Mouse (Mus musculus): ENCODE results near the gene Flt3l. TPM values are rescaled to one million over a fixed set of nuclear protein-coding genes. Genes with fewer than 3 reads are reported as not detected.

Gene Flt3l
- polyA plus RNA-seq (2012; rRNA removed) = 4.8 and 5.5 TPM in 2 replicates

DNA sequence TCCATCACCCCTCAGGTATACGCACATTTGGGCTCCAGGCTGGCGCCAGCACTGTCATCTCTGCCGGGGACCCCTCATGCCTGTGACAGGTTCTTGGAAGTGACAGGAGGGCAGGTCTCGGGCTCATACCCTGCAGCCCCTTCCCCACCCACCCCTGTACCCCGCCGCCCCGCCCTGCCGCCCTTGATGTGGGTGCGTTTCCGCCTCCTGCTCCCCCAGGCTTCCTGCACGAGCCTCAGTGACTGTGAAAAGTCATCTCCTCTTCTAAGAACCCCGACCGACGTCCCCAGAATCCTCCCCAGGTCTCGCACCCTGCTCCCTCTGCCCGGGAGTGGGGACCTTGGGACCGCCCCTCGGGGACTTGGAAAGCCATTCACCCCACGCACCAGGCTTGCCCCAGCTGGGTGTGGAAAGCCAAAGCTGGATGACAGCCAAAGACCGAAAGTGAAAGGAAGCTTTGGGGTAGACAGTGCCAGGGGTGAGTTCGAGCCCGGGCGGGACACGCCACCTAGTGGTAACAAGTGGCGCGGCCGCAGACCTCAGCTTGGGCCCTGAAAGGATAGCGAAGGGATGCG, at the start of gene Flt3l, which contains the start of gene Gm45713:
Gene Flt3l, minus strand, starts transcription at position 440 of the 575 bp plus-strand sequence.
Gene Gm45713, minus strand, starts transcription at position 239 of the 575 bp plus-strand sequence.

DNA sequence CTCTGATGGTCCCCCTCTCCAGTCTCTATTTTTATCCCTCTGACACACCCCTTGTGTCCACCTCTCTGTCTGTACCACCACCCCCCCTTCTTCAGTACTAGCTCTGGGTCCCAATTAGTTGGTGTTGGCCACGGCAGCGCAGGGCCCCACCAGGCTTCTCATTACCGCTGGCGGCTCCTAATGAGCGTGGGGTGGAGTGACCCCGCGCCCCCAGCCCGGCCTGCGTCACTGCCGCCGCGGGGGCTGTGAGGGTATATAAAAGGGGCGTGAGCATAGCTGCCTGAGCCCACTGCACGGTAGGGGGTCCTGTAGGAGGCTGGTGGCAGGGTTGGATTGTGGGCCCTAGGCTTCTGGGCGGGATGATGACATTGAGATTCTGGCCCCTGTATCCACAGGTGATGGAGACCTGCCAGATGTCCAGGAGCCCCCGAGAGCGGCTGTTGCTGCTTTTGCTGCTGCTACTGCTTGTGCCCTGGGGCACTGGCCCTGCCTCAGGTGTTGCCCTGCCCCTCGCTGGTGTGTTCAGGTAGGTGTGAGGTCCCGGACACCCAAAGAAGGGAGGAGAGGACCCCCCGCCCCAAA, 44.8 kb upstream of the Flt3l start, which contains the start of gene Pth2:
Gene Pth2, plus strand, starts transcription at position 100 of the 582 bp plus-strand sequence.

DNA sequence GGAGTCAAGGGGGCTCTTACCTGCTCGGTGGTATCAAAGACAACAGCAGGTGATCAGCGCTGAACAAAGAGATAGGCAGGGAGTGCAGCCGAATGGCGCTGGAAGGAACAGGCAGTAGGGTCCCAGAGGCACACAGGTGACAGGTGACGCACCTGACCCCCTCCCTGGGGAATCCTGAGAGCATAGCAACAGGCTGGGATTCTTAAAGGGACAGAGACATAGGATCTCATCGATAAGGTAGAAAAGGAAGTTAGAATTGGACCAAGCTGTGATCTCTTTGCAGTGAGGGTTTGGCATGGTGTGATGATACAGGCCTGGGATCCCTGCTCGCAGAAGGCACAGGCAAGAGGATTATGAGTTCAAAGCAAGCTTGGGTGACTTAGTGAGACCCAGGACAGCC, 43.2 kb upstream of the Flt3l start, which contains the start of gene Gfy:
Gene Gfy, minus strand, starts transcription at position 101 of the 400 bp plus-strand sequence.

DNA sequence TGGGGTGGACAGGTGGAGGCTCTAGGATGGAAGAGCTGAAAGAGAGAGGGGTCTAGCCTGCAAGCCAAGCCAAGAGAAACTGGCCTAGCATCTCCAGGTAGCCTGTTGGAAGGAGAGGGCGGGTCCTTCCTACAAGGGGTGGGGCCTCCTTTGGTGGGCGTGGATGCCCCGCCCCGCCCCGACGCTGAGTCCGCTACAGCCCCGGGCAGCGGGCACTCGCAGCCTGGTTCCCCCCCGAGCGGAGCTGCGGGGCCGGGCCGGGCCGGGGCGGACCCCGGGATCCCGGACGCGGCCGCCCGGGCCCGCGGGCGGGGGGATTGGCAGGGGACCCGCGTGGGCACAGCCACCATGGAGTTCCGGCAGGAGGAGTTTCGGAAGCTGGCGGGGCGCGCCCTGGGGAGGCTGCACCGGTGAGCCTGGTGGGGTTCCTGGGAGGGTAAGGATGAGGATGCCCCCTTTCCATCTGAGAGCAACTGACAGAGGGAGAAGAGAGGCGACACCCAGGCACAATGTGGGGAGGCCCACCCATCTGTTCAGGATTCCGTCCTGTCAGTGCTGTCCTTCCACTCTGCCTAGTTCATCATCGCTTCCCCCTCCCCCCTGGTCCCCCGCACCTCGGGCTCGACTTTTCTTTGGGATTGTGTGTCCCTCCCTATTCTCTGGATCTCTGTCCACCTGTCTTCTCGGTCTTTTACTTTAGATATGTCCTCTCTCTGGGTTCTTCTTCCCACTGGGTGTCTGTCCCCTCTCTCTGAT, 27.7 kb upstream of the Flt3l start, which contains the start of gene Slc17a7:
Gene Slc17a7, plus strand, starts transcription at position 215 of the 756 bp plus-strand sequence.

DNA sequence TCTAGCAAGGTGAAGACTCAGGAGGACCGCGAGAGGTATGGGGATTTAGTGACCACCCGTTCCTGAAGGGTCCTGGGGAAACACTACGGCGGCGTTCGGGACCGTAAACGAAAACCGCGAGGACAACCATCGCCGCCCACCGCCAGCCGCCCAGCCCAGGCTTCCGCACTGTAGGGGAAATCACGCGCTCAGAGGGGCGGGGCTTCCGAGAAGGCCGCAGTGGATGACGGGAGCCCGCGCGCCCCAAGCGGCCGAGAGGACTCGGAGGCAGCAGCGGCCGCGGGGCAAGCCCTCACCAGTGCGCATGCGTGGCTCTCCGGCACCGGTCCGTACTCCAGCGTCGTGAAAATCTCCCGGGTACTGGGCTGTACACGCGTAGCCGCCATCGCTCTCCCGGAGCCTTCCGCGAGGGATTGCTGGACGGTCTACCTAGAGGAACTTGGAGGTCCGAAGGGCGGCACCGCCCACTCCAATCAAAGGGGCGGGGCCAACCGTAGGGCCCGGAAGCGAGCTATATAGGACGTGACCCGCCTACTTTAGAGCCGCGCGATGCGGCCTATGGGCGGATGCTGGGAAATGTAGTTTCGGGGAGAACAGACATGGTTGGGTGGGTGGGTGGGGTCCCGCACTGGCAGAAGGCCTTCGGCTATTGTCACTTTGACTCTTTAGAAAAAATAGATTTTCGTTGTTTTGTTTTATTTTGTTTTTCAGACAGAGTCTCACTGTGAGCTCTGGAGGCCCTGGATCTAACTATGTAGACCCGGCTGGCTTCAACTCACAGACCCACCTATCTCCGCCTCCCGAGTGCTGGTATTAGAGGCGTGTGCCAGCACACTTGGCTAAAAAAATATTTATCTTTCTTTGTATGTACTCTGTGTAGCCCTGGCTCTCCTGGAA, 18.1 kb upstream of the Flt3l start, which contains the start of the genes Pih1d1 and Aldh16a1:
Gene Pih1d1, plus strand, starts transcription at position 208 of the 897 bp plus-strand sequence.
Gene Aldh16a1, minus strand, starts transcription at position 489 of the 897 bp plus-strand sequence.

DNA sequence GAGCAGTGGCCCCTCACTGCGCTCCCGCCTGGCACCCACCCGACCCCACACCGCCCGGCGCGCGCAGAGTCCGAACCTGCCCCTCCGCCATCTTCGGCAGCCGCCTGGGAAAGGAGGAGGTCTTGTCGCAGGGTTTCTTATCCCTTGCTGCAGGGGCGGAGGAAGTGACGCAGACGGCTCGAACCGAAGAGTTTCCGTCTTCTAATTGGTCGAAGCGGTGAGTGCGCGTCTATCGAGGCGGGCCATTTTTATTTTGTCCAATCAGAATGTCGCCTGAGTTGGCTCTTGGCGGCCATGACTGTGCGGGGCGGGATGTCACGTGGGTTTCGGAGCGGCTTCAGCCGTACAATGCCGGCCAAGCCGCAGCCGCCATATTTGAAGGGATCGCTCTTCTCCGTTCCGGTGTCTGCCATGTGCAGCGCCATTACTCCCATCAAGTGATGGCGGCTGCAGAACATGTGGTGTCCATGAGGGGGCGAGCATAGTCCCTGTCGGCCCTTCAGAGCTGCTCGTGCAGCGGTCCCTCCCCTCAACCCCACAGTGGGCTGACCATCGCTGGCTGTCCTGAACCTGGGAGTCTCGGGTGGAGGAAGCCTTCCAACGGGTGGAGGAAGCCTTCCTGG, 7.5 kb downstream of the Flt3l start, which contains the start of gene Rpl13a:
Gene Rpl13a, minus strand, starts transcription at position 138 of the 623 bp plus-strand sequence.

DNA sequence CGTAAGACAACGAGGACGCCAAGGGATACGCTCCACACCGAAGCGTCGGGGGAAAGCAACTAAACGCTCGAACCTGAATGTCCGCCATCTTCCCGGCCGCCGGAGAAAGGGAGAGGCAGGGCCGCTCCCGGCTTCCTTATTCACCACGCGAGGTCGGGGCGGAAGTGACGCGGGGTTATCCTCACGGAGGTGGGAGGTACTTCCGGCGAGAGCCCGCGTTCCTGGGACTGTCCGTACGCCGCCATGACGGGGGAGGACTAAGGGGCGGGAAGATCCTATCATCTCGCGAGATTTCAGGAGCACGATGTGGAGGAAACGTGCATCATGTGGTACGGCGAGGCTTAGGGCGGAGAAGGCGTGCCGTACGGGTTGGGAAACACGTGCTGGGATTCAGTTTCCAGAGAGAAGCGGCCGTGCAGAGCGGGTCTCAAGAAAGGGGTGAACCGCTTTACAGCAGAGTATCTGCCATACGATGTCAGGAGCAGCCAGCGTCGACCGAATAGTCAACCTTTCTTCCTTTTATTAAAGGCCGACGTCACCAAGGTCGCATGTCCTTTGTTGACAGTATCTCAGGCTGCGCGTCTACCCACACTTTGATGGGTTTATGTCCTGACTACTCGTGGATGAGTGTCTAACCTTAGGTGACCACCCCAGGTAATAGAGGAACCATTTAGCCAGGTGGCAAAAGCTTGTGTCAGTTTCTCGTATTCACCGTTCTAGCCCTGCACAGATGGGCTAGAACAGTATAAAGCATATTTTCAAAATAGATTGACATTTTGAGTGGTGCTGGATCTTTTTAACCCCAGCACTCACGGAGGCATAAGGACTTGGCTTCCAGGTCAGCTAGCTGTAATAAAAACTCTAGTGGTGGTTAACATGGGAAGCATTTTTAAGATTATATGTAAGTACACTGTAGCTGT, 11.7 kb downstream of the Flt3l start, which contains the start of gene Rps11:
Gene Rps11, minus strand, starts transcription at position 216 of the 920 bp plus-strand sequence.

DNA sequence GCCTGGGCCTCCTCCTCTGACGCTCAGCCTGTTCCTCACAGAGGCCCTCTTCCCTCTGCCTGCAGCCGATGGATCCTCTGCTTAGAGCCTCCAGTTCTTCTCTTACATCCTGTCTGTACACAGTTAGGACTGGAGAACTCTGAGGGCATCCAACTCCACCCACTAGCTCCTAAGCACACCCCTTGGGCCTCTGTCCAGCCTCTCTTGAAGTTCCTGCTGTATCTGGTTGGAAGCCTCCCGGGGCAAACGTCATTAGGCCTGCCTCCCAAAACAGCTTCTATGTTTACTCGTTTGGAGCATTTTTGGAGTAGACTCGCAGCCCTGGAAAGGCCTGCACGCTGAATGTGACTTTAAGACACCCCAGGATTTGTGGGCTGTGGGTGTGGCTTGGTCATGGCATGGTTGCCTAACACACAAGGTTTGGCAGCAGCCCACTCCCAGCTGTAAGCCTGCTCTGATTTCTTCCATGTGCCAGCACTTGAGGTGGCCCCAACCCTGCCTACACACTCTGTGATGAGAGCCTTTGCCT, 32.5 kb downstream of the Flt3l start, which contains the start of gene Fcgrt:
Gene Fcgrt, minus strand, starts transcription at position 200 of the 529 bp plus-strand sequence.

DNA sequence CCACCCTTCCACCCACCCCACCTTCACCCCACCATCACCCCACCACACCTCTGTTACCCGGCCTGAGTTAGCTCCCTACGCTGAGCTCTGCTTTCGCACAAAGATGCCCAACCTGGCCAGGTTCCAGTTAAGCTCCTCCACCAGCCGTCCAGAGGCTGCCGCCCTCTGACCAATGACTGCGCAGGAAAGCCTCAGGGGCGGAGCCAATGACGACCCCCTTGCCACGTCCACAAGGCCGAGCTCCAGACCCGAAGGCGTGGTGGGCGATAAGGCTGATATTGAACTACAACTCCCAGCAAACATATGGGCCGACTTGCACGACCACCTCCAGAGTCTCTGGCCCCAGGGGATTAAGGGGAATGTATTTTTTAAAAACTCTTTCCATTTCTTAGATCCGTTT, 44.2 kb downstream of the Flt3l start, which contains the start of gene Rcn3:
Gene Rcn3, minus strand, starts transcription at position 174 of the 400 bp plus-strand sequence.

Other genes with a start within 250 kb of the Flt3l start
- gene Med25, start 243.7 kb downstream of the Flt3l start, polyA plus RNA-seq (2012; rRNA removed) = 151 and 183 TPM in 2 replicates
- gene Fuz, start 240.4 kb downstream of the Flt3l start, polyA plus RNA-seq (2012; rRNA removed) = 23.0 and 29.3 TPM in 2 replicates
- 70.2 and 102 TPM in 2 replicates for gene Ap2a1, start 206.9 kb downstream of the Flt3l start, polyA plus RNA-seq (2012; rRNA removed)
- gene Tsks, start 193.2 kb downstream of the Flt3l start, polyA plus RNA-seq (2012; rRNA removed) = 0.07 and 0.08 TPM in 2 replicates
- 36.4 and 49.2 TPM in 2 replicates for gene Cpt1c, start 161.6 kb downstream of the Flt3l start, polyA plus RNA-seq (2012; rRNA removed)
- 510 and 945 TPM in 2 replicates for gene Prmt1, start 149.9 kb downstream of the Flt3l start, polyA plus RNA-seq (2012; rRNA removed)
- gene Irf3, start 138.8 kb downstream of the Flt3l start, polyA plus RNA-seq (2012; rRNA removed) = 113 and 137 TPM in 2 replicates
- 70.1 and 80.1 TPM in 2 replicates for gene Bcl2l12, start 137.7 kb downstream of the Flt3l start, polyA plus RNA-seq (2012; rRNA removed)
- gene Scaf1, start 120.1 kb downstream of the Flt3l start, polyA plus RNA-seq (2012; rRNA removed) = 105 and 108 TPM in 2 replicates
- 17.2 and 25.6 TPM in 2 replicates for gene Rras, start 118.5 kb downstream of the Flt3l start, polyA plus RNA-seq (2012; rRNA removed)
- 27.7 and 54.2 TPM in 2 replicates for gene Prr12, start 83.6 kb downstream of the Flt3l start, polyA plus RNA-seq (2012; rRNA removed)
- 75.0 and 79.0 TPM in 2 replicates for gene Nosip, start 74.0 kb downstream of the Flt3l start, polyA plus RNA-seq (2012; rRNA removed)
- gene Prrg2, start 73.8 kb downstream of the Flt3l start, polyA plus RNA-seq (2012; rRNA removed) = 18.9 and 28.4 TPM in 2 replicates
- 151 and 178 TPM in 2 replicates for gene Rcn3, start 44.2 kb downstream of the Flt3l start, polyA plus RNA-seq (2012; rRNA removed)
- 9.6 and 15.3 TPM in 2 replicates for gene Fcgrt, start 32.6 kb downstream of the Flt3l start, polyA plus RNA-seq (2012; rRNA removed)
- gene Rps11, start 12.0 kb downstream of the Flt3l start, polyA plus RNA-seq (2012; rRNA removed) = 695 and 927 TPM in 2 replicates
- 2,695 and 3,876 TPM in 2 replicates for gene Rpl13a, start 7.7 kb downstream of the Flt3l start, polyA plus RNA-seq (2012; rRNA removed)
- gene Gm45713, start 201 bp downstream of the Flt3l start, polyA plus RNA-seq (2012; rRNA removed) = 0.05 and 0.52 TPM in 2 replicates
- 112 and 132 TPM in 2 replicates for gene Pih1d1, start 17.9 kb upstream of the Flt3l start, polyA plus RNA-seq (2012; rRNA removed)
- 31.7 and 34.0 TPM in 2 replicates for gene Aldh16a1, start 18.2 kb upstream of the Flt3l start, polyA plus RNA-seq (2012; rRNA removed)
- 2.3 and 2.8 TPM in 2 replicates for gene Slc17a7, start 27.5 kb upstream of the Flt3l start, polyA plus RNA-seq (2012; rRNA removed)
- gene Gfy, start 43.1 kb upstream of the Flt3l start, polyA plus RNA-seq (2012; rRNA removed) = 0.04 and 0.07 TPM in 2 replicates
- 0.26 TPM in 1 of 2 replicates, not detected in the other for gene Pth2, start 44.6 kb upstream of the Flt3l start, polyA plus RNA-seq (2012; rRNA removed)
- gene Ccdc155, start 68.5 kb upstream of the Flt3l start, polyA plus RNA-seq (2012; rRNA removed) = 0.92 and 1.1 TPM in 2 replicates
- gene Dkkl1, start 75.7 kb upstream of the Flt3l start, polyA plus RNA-seq (2012; rRNA removed) = 2.0 and 3.1 TPM in 2 replicates
- gene Tead2, start 79.3 kb upstream of the Flt3l start, polyA plus RNA-seq (2012; rRNA removed) = 557 and 610 TPM in 2 replicates
- gene Cd37, start 102.7 kb upstream of the Flt3l start, polyA plus RNA-seq (2012; rRNA removed) = 1.8 and 2.6 TPM in 2 replicates
- 0.17 and 0.30 TPM in 2 replicates for gene Slc6a16, start 104.7 kb upstream of the Flt3l start, polyA plus RNA-seq (2012; rRNA removed)
- not detected in 2 replicates for gene Slc6a21, start 141.1 kb upstream of the Flt3l start, polyA plus RNA-seq (2012; rRNA removed)
- 18.1 and 19.9 TPM in 2 replicates for gene Trpm4, start 197.3 kb upstream of the Flt3l start, polyA plus RNA-seq (2012; rRNA removed)
- 1.7 and 4.2 TPM in 2 replicates for gene Hrc, start 198.9 kb upstream of the Flt3l start, polyA plus RNA-seq (2012; rRNA removed)
- gene Ppfia3, start 230.6 kb upstream of the Flt3l start, polyA plus RNA-seq (2012; rRNA removed) = 13.7 and 16.5 TPM in 2 replicates
- 3.5 and 3.6 TPM in 2 replicates for gene Lin7b, start 234.2 kb upstream of the Flt3l start, polyA plus RNA-seq (2012; rRNA removed)